Comparison of ENCODE assay signal across 8 mouse cellular contexts in genomic region chr3:83993089-83993516, GRCm38 (mm10). TPM values are rescaled to one million over a fixed set of nuclear protein-coding genes. Genes with fewer than 3 reads are reported as not detected.
A peak's percentile ranks its signal among the peaks of the same experiment; 100 is the strongest.
DNase-seq lines count a peak whose midpoint lies in the region; ATAC-seq and TF ChIP-seq lines count a peak whose summit lies in the region.

No protein-coding gene starts in this region.

- no peaks in the 10 kb centered on the region for H3K9me3 ChIP-seq in hindbrain, postnatal 0 days (ENCODE audit: low read length)

- no peak overlapping the region for H3K9ac ChIP-seq in hindbrain, postnatal 0 days (replicated peaks; ENCODE audit: low read length)

- WGBS in hindbrain, postnatal 0 days: 32% methylated on average over 8 of the region's 8 CpGs

- TF ChIP-seq CTCF in hindbrain, postnatal 0 days (IDR thresholded peaks at IDR 0.05; ENCODE audit: low read depth): peak; percentile 27; the same call in 1 of the 2 replicates

- no peaks in the 10 kb centered on the region for H3K27me3 ChIP-seq in hindbrain, postnatal 0 days (ENCODE audit: insufficient read depth, low read length)

- H3K27ac ChIP-seq in hindbrain, postnatal 0 days: peak overlapping the region; percentile 54

- H3K4me1 ChIP-seq in hindbrain, postnatal 0 days (ENCODE audit: insufficient read depth, low read length): peaks cover 26% of the 10 kb centered on the region

- no peaks in the 10 kb centered on the region for H3K36me3 ChIP-seq in hindbrain, postnatal 0 days (ENCODE audit: insufficient read depth, low read length)

- ATAC-seq in hindbrain, postnatal 0 days: peak; percentile 83

- no peak overlapping the region for H3K4me3 ChIP-seq in hindbrain, postnatal 0 days (ENCODE audit: low read length)

- peak; percentile 78 for DNase-seq in 3134 (ENCODE audit: extremely low read depth, insufficient read length, low spot score)
- DNase-seq in CD4-positive helper T cell, adult 2 months (ENCODE audit: low read depth, low spot score): peak; percentile 44
- peak; percentile 41 for DNase-seq in cerebellum, adult 11 months
- DNase-seq in gastrocnemius, postnatal 10 days: peak; percentile 61
- peak; percentile 91 for DNase-seq in hindbrain, postnatal 0 days (ENCODE audit: low spot score)
- DNase-seq in lung, postnatal 10 days: peak; percentile 81
- peak; percentile 72 for DNase-seq in testis, postnatal 10 days (ENCODE audit: low spot score)
- DNase-seq in left cerebral cortex, adult 8-10 months (ENCODE audit: low spot score in 2 of 2): no peak

- no peak overlapping the region for H3K4me2 ChIP-seq in hindbrain, postnatal 0 days (ENCODE audit: low read depth, low read length)

RNA-seq across cellular contexts. Expression of gene Tmem131l, which starts 46.9 kb away (rescaled TPM):
- 10 to 100 TPM; 26.6 to 41.5 TPM for total RNA-seq in gastrocnemius, postnatal 10 days (2021)
- total RNA-seq in hindbrain, postnatal 0 days (2014; rRNA removed): 28.4 and 33.2 TPM in 2 replicates
- 18.6 and 20.5 TPM in 2 replicates for polyA plus RNA-seq in hindbrain, postnatal 0 days (2015; fragmentation: Nextera tagmentation; extraction: Ambion mirVana)
- total RNA-seq in left cerebral cortex, adult 8-10 months (2022): 10 to 100 TPM; 17.5 to 23.7 (median 18.6) TPM

Comparison
In these comparisons a context has a peak if more than half of its experiments do, and no peak if none do; other contexts are left out.
1. DNase-seq: peak in 3134 (single experiment), CD4-positive helper T cell, adult 2 months (single experiment), cerebellum, adult 11 months (single experiment), gastrocnemius, postnatal 10 days (single experiment), hindbrain, postnatal 0 days (single experiment), lung, postnatal 10 days (single experiment) and testis, postnatal 10 days (single experiment); none in left cerebral cortex, adult 8-10 months (0 of 2).